Mouse (Mus musculus): ENCODE data around the gene Slc25a54. TPM values are rescaled to one million over a fixed set of nuclear protein-coding genes. Genes with fewer than 3 reads are reported as not detected.

Gene Slc25a54
- polyA plus RNA-seq, 1 experiment from 2014 or later: not detected

DNA sequence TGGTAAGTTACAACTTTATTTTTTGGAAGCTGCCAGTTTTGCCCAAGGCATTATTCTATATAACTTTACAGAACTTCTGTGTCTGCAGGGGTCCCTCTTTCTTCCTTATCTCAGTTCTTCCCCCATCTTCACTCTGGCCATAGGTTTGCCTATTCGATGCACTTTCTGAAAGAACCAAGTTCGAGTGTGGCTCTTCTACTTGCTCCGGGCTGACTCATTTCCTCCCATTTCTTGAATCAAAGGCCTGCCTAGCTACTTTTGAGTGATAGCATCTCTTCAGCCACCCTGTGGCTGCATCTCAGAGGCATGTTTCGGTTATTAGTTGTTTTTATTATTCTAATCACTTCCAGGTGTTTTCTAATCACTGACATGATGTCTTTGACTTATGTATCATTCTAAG, 43.8 kb downstream of the Slc25a54 start:
- Histone ChIP-seq H3K9me3 (ENCODE audit: control insufficient read depth, low read length) (no peaks in the 10 kb centered on the region), H3K9ac (ENCODE audit: low read length) (no peak overlapping the region), H3K27me3 (ENCODE audit: control insufficient read depth, insufficient read depth, low read length) (no peaks in the 10 kb centered on the region), H3K36me3 (ENCODE audit: control insufficient read depth, insufficient read depth, low read length) (no peaks in the 10 kb centered on the region), H3K27ac (replicated peaks) (peak overlapping the region; percentile 98), H3K4me1 (replicated peaks; ENCODE audit: control insufficient read depth, insufficient read depth) (peaks cover 4% of the 10 kb centered on the region; the same call in 1 of the 2 replicates), H3K4me2 (replicated peaks; ENCODE audit: low read depth) (peak overlapping the region; percentile 80), H3K4me3 (ENCODE audit: low read depth, low read length) (peak overlapping the region; percentile 85)
- WGBS: 33% methylated on average over 4 of the region's 4 CpGs
- no peak for ATAC-seq (ENCODE audit: low FRiP score, low TSS enrichment)
- TF ChIP-seq EP300 (optimal IDR thresholded peaks at IDR 0.05) (no peak), CTCF (IDR thresholded peaks at IDR 0.05; ENCODE audit: low read depth) (no peak)
- no peak for DNase-seq (ENCODE audit: low spot score)

DNA sequence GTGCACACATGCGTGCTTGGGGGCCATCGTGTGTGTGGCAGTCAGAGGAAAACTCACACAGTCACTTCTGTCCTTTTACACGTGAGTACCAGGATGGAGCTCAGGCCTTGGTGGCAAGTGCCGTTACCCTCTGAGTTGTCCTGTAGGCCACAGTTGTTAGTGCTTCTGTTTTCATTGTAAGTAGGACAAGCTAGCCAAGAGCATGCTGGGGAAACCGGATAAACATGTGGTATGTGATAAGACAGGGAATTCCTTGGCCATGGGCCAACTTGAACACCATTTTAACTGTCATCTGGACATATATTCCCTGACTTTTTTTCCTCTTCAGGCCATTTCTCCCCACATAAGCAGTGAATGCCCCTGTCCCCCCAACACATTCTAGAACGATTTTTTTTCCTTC, 45.3 kb downstream of the Slc25a54 start:
- Histone ChIP-seq H3K9ac (ENCODE audit: low read length) (no peak overlapping the region), H3K4me1 (replicated peaks; ENCODE audit: control insufficient read depth, insufficient read depth) (peaks cover 4% of the 10 kb centered on the region; the same call in 1 of the 2 replicates), H3K9me3 (ENCODE audit: control insufficient read depth, low read length) (no peaks in the 10 kb centered on the region), H3K4me3 (ENCODE audit: low read depth, low read length) (no peak overlapping the region), H3K27ac (replicated peaks) (no peak overlapping the region), H3K27me3 (ENCODE audit: control insufficient read depth, insufficient read depth, low read length) (no peaks in the 10 kb centered on the region), H3K4me2 (replicated peaks; ENCODE audit: low read depth) (no peak overlapping the region), H3K36me3 (ENCODE audit: control insufficient read depth, insufficient read depth, low read length) (no peaks in the 10 kb centered on the region)
- WGBS: 70% methylated on average over 6 of the region's 6 CpGs
- TF ChIP-seq CTCF (IDR thresholded peaks at IDR 0.05; ENCODE audit: low read depth) (no peak), EP300 (optimal IDR thresholded peaks at IDR 0.05) (no peak)
- DNase-seq (ENCODE audit: low spot score) (no peak), ATAC-seq (ENCODE audit: low FRiP score, low TSS enrichment) (no peak)

DNA sequence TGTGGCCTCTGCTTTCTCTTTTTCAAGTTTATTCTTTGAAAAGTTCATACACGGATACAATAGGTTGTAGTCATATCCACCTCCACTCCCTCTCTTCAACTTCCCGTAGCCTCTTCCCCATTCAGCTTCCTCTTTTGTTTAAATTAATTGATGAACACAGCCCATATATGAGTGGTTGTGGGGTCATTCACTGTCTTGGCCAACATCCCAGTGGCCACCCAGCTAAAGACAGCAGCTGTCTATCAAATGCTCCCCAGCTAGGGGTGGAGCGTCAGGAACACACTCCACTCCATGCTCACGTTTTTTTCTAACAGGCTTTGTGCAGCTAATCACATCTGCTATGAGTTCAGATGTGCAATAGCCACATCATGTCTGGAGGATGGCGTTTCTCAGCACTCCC, 49.5 kb downstream of the Slc25a54 start:
- no peaks in the 10 kb centered on the region for H3K9me3 ChIP-seq (ENCODE audit: control insufficient read depth, low read length)
- whole genome bisulfite sequencing: 49% methylated on average over 5 of the region's 5 CpGs
- H3K36me3 ChIP-seq (ENCODE audit: control insufficient read depth, insufficient read depth, low read length): no peaks in the 10 kb centered on the region; the same call in 1 of the 2 replicates
- H3K4me1 ChIP-seq (replicated peaks; ENCODE audit: control insufficient read depth, insufficient read depth): no peaks in the 10 kb centered on the region; the same call in 1 of the 2 replicates
- H3K27ac ChIP-seq (replicated peaks): no peak overlapping the region
- no peak overlapping the region for H3K4me3 ChIP-seq (ENCODE audit: low read depth, low read length)
- H3K27me3 ChIP-seq (ENCODE audit: control insufficient read depth, insufficient read depth, low read length): no peaks in the 10 kb centered on the region
- H3K9ac ChIP-seq (ENCODE audit: low read length): no peak overlapping the region
- TF ChIP-seq CTCF (IDR thresholded peaks at IDR 0.05; ENCODE audit: low read depth) (no peak), EP300 (optimal IDR thresholded peaks at IDR 0.05) (no peak)
- no peak for ATAC-seq (ENCODE audit: low FRiP score, low TSS enrichment)
- H3K4me2 ChIP-seq (replicated peaks; ENCODE audit: low read depth): no peak overlapping the region
- DNase-seq (ENCODE audit: low spot score): no peak

DNA sequence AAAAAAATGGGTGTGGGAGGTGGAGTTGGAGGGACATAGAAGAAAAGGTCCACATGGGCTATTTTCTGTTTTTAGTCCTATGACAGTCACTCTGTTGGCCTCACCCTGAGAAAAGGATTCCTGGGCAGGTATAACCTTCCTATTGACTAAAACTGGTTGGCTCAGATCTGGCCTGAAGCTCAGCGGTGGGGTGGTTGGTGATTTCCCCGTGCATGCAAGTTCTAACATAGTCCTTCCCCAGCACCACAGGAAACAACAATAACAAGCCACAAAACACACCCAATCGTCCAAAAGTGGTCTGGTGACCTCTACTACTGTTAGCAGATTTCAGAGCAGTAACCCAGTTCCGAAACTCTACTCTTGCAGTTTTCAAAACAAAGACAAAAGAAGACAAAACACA, 52.7 kb downstream of the Slc25a54 start:
- H3K4me3 ChIP-seq (ENCODE audit: low read depth, low read length): no peak overlapping the region
- 74% methylated on average over 4 of the region's 4 CpGs for WGBS
- TF ChIP-seq EP300 (optimal IDR thresholded peaks at IDR 0.05) (no peak), CTCF (IDR thresholded peaks at IDR 0.05; ENCODE audit: low read depth) (no peak)
- H3K4me1 ChIP-seq (replicated peaks; ENCODE audit: control insufficient read depth, insufficient read depth): no peaks in the 10 kb centered on the region
- H3K9me3 ChIP-seq (ENCODE audit: control insufficient read depth, low read length): no peaks in the 10 kb centered on the region
- H3K36me3 ChIP-seq (ENCODE audit: control insufficient read depth, insufficient read depth, low read length): peaks cover 2% of the 10 kb centered on the region; the same call in 1 of the 2 replicates
- no peak overlapping the region for H3K27ac ChIP-seq (replicated peaks)
- DNase-seq (ENCODE audit: low spot score): no peak
- H3K9ac ChIP-seq (ENCODE audit: low read length): no peak overlapping the region
- ATAC-seq (ENCODE audit: low FRiP score, low TSS enrichment): no peak
- H3K27me3 ChIP-seq (ENCODE audit: control insufficient read depth, insufficient read depth, low read length): no peaks in the 10 kb centered on the region
- H3K4me2 ChIP-seq (replicated peaks; ENCODE audit: low read depth): no peak overlapping the region

DNA sequence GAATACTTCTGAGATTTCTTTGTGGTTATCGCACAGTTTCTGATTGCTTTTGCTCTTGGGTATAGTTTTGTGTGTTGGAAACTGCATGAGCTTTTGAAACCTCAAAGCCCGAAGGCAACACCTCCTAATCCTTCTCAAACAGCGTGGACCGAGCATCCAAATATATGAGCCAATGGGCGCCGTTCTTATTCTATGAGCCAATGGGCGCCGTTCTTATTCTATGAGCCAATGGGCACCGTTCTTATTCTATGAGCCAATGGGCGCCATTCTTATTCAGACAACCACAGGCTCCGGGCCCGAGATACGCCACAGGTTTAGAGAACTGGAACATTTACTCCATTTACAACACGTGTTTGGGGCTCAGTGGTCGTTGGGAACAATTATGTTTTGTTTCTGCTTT, 53.8 kb downstream of the Slc25a54 start:
- Histone ChIP-seq H3K4me1 (replicated peaks; ENCODE audit: control insufficient read depth, insufficient read depth) (no peaks in the 10 kb centered on the region), H3K27me3 (ENCODE audit: control insufficient read depth, insufficient read depth, low read length) (no peaks in the 10 kb centered on the region), H3K4me2 (replicated peaks; ENCODE audit: low read depth) (no peak overlapping the region), H3K9ac (ENCODE audit: low read length) (no peak overlapping the region), H3K36me3 (ENCODE audit: control insufficient read depth, insufficient read depth, low read length) (peaks cover 2% of the 10 kb centered on the region; the same call in 1 of the 2 replicates), H3K27ac (replicated peaks) (no peak overlapping the region), H3K4me3 (ENCODE audit: low read depth, low read length) (no peak overlapping the region), H3K9me3 (ENCODE audit: control insufficient read depth, low read length) (no peaks in the 10 kb centered on the region)
- DNase-seq (ENCODE audit: low spot score) (no peak), ATAC-seq (ENCODE audit: low FRiP score, low TSS enrichment) (no peak)
- 95% methylated on average over 15 of the region's 15 CpGs for WGBS
- TF ChIP-seq CTCF (IDR thresholded peaks at IDR 0.05; ENCODE audit: low read depth) (no peak), EP300 (optimal IDR thresholded peaks at IDR 0.05) (no peak)

DNA sequence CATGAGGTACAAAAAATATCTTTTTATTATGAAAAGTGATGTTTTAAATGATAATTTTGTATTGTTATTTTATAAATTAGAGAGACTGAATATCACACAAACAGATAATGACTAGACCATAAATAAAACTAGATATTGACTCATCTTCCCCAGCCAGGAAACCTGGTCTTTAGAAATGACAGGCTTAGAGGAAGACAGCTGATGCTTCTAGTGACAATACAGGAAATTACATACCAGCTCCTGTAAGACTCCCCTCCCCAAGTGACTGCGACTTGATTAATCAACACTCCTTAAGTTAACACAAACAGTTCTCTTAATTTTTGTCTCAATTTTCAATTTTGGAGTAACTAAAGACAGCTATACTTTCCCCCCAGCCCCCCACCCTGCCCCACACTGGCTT, 55.1 kb downstream of the Slc25a54 start:
- DNase-seq (ENCODE audit: low spot score): no peak
- H3K9me3 ChIP-seq (ENCODE audit: control insufficient read depth, low read length): no peaks in the 10 kb centered on the region
- H3K4me3 ChIP-seq (ENCODE audit: low read depth, low read length): no peak overlapping the region
- no peak overlapping the region for H3K9ac ChIP-seq (ENCODE audit: low read length)
- no peak for ATAC-seq (ENCODE audit: low FRiP score, low TSS enrichment)
- no peaks in the 10 kb centered on the region for H3K27me3 ChIP-seq (ENCODE audit: control insufficient read depth, insufficient read depth, low read length)
- peaks cover 2% of the 10 kb centered on the region; the same call in 1 of the 2 replicates for H3K36me3 ChIP-seq (ENCODE audit: control insufficient read depth, insufficient read depth, low read length)
- H3K4me2 ChIP-seq (replicated peaks; ENCODE audit: low read depth): no peak overlapping the region
- H3K27ac ChIP-seq (replicated peaks): no peak overlapping the region
- WGBS: 78% methylated on average over 1 of the region's 1 CpGs
- TF ChIP-seq CTCF (IDR thresholded peaks at IDR 0.05; ENCODE audit: low read depth) (no peak), EP300 (optimal IDR thresholded peaks at IDR 0.05) (no peak)
- no peaks in the 10 kb centered on the region for H3K4me1 ChIP-seq (replicated peaks; ENCODE audit: control insufficient read depth, insufficient read depth)

All from stomach, postnatal 0 days (tissue).